Mouse (Mus musculus): ENCODE data around the gene H1foo.

The H1foo gene

GRCm38 (mm10) chr6:115960322-115960721, 15.6 kb downstream of the H1foo start:
- in situ Hi-C loops (cut with MboI, MseI), result no loop called here

- in situ Hi-C loops (cut with MboI, MseI), result no loop called here
These were observed 17.0 kb downstream of the H1foo start for GRCm38 (mm10) chr6:115961743-115962142.

- in situ Hi-C loops (cut with MboI, MseI), result no loop called here
These were observed 17.8 kb downstream of the H1foo start for GRCm38 (mm10) chr6:115962439-115963085.

DNA sequence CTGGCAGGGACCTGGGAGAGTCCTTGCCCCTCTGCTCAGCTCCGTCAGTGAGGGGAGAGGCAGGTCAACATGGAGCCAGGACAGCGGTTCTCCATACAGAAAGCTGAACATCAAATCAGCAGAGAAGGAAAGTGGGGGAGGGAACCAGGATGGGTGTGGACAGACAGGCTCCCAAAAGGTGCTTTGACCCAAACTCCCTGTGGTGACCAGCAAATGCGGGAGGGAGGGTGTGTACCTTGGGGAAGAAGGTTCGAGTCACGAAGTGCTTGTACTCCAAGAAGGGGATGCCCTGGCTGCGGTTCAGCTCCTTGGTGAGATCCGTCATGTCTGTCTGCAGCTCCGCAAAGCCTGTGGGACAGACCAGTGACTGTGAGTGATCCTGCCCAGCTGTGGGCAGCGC, 18.9 kb downstream of the H1foo start:
- in situ Hi-C loops (cut with MboI, MseI), result no loop called here

- in situ Hi-C loops (cut with MboI, MseI), result loop anchor here in 1 of 2 experiments (5.0 kb wide), 1 partner anchor 59 kb away; no protein-coding TSS in a partner anchor
These were observed 21.7 kb downstream of the H1foo start for GRCm38 (mm10) chr6:115966227-115966966.

DNA sequence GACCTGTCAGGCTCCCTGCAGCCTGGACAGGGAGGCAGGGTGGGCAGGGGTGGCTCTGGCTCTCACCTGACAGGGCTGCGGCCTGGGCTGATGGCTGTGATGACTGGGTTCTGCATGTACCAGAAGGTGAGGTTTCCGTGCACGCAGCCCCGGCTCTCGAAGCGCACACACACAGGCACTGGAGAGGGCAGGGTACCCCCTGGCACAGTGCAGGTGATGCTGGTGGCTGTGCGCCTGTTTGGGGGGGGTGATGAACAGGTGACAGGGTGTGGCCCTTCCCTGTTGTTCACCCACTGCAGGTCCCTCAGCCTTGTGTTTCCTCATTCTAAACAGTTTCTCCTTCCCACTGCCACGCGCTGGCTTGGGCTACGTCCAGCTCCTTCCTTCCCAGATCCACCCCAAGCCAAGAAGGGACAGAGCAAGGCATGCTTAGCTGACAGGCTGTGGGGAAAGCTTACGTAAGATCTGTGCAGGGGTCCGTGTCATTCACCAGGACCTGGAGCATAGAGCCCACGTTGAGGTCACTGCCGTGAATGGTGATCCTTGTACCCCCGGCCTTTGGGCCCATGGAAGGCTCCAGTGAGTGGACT, 22.6 kb downstream of the H1foo start:
- in situ Hi-C loops (cut with MboI, MseI), result loop anchor here in 1 of 2 experiments (5.0 kb wide), 1 partner anchor 60 kb away; no protein-coding TSS in a partner anchor

DNA sequence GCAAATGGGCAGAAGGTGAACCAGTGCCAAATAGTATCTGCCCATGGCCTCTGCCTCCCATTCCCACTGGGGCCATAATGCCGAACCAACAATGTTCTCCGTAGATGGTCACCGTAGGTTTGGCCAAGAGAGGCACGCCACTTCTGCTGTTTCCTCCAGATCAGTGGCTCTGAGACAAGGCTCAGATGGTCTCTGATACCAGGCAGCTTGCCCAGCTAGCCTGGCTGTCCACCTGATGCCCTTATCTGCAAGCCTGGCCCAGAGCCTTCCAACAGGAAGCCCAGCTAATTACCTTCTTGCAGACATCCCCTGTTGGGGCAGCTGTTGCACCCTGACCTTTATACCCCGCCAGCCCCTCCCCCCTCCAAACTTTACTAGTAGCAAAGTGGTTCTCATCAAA, 23.3 kb downstream of the H1foo start:
- in situ Hi-C loops (cut with MboI, MseI), result loop anchor here in 1 of 2 experiments (5.0 kb wide), 1 partner anchor 61 kb away; no protein-coding TSS in a partner anchor

DNA sequence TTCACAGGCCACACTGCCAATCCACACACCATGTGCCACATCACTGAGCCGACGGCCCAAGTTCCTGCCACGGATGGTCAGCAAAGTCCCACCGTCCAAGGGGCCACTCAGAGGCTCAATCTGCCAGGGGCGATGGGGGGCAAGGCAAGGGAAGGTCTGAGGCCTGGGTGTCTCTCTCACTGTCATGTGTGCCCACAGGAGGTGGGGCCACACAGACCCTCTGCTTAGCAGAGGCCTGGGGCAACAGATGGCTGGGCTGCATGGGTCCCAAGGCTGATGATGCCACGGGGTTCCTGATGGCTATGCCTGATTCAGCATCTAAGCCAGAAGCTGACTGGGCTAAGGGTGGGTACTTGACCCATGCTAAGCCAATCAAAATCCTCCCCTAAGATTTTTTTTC, 24.0 kb downstream of the H1foo start:
- in situ Hi-C loops (cut with MboI, MseI), result loop anchor here in 1 of 2 experiments (5.0 kb wide), 1 partner anchor 61 kb away; no protein-coding TSS in a partner anchor

- in situ Hi-C loops (cut with MboI, MseI), result loop anchor here in 1 of 2 experiments (5.0 kb wide), 1 partner anchor 62 kb away; no protein-coding TSS in a partner anchor
These were observed 24.4 kb downstream of the H1foo start for GRCm38 (mm10) chr6:115969103-115969502.

DNA sequence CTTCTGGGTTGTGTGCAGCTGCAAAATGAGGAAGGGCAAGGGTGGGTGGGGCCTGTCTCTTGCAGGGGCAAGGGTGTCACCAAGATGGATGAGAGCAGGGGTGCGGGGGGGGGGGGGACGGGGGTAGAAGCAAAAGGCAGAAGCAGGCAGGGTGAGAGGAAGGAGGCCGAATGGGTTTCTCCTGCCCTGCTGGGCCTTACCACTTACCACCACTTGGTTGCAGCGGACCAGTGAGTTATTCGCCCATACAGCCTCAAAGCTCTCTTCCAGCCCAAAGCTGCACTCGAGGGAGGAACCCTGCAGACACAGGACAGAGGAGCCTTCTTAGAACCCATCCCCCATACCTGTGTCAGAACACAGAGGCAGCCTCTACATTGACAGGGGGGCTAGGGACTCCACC, 25.2 kb downstream of the H1foo start:
- in situ Hi-C loops (cut with MboI, MseI), result loop anchor here in 1 of 2 experiments (5.0 kb wide), 1 partner anchor 63 kb away; no protein-coding TSS in a partner anchor

DNA sequence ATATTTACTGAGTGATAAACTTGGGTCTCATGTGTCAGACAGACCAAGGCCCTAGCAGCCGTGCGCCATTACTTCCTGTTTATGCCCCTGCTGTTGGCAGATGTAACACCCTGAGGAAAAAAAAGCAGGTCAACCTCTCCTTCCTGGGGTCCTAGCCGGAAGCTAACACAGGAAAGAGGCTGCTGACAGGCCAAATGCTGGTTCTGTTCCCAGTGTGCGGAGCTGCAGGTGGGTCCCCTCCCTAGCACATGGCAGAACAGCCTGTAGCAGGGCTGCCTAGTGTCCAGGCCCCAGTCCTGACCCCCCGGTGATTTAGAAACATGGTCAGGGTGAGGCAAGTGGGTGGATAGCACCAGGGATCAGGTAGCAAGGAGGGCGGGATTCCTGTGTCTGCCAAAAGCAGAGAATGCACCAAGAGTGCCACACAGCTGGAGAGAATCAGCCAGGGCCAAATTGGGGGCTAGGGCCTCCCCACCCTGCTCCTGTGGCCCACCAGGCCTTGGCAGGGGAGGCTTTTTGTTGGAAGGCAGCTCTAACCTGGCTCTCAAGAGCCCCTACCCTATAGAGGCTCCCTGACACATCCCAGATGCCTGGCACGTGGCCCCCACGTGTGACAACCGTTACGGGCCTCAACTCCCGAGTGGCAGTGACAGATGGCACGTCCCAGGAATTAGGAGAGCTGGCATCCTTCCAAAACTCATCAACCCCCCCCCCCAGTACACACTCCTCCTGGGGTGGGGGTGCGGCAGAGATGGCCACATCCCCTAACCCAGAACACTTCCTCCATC, 26.7 kb downstream of the H1foo start:
- in situ Hi-C loops (cut with MboI, MseI), result no loop called here

DNA sequence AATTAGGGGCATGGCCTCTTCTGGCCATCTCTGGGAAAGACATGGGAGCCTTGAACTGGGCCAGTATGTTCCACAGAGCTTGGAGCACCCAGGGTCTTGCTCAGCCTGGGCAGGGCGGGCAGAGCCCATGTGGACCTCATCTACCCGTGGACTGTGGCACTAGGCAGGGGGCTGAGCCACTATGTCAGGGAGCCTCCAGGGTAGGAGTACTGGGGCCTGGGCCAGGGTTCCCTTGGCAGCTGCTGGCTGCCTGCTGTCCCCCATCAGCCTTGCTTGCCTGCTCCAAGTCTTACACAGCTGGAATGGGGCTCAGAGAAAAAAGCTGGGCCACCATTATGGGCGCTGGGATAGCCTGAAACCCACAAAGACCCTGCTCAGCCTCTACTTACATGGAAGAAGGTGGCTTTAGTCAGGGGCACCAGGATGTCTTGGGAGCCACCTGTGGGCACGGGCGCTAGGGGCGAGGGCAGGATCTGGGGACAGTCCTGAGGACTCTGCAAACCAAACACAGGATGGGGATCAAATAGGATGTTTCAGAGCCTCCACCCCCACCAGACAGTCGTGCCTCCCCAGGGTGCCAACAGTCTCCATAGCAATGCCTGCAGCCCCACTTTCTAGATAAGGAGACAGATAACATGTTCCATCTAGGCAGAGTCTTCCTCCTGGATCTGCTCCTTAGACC, 27.5 kb downstream of the H1foo start:
- in situ Hi-C loops (cut with MboI, MseI), result no loop called here

- in situ Hi-C loops (cut with MboI, MseI), result no loop called here
These were observed 28.6 kb downstream of the H1foo start for GRCm38 (mm10) chr6:115973139-115973875.

DNA sequence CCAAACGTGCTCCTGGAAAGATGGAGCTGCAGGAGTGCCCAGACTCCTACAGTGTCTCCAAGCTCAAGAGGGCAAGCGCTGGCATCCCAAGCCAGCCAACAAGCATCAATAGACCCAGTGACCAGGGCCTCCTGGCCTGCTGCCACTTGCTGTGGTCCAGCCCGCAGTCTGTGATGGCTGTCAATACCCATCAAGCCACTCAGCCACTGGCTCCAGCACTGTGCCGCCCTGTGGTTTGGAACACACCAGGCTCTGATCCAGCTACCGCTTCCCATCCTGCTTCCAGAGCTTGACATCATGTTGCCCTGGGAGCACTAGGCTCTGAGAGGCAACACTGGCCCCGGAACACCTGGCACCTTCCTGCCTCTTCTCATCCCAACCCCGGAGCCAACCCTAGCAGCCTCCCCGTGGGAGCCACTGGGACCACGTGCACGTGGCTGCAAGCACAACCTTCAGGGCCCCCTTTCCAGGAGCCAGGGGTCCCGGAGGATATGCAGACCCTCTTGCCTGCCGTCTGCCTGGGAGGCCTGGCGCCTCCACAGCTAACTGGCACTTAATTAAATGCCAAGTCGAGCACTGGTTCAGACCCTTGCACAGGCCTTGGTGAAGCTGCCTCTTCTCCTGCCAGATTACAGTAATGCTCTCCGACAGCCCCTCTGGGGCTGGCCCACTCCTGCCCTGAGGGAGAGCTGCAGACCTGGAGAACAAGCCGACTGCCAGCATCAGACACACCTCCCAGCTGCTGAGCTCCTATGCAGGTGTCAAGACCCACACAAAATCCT, 29.3 kb downstream of the H1foo start:
- in situ Hi-C loops (cut with MboI, MseI), result no loop called here

DNA sequence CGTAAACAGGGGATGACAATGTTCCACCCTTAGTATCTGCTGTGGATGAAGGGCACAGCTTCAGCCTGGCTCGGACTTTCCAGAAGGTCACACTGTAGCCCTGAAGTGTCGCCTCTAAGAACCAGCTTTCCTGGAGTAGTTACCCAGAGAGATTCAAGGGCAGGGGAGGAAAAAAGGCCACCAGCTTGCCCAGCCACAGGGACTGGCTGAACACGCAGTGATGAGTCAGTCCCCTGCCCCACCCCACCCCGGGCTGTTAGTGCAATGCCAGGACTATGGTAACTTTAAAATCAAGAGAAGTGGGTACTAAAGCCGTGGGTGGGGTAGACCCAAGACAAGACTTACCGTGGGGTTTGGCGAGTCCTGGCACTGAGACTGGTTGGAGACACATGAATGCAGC, 30.9 kb downstream of the H1foo start:
- in situ Hi-C loops (cut with MboI, MseI), result no loop called here

DNA sequence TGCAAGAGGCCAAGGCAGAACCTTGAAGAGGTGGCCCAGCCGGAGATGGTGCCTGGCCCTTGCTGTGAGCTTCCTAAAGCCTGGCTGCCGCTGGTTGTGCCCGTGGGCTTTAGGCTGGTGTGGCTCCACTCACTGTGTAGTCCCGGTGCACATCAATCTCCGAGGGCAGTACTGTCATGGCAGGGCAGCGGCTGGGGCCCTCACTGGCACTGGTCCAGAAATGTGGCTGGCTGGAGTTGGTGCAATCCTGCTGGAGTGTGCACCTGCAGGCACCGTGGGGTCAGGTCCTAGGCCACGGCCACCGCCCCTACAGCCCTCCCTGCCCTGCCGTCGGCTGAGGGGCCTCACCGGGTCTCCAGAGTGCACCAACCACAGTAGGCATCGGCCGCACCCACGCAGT, 33.1 kb downstream of the H1foo start:
- in situ Hi-C loops (cut with MboI, MseI), result no loop called here

DNA sequence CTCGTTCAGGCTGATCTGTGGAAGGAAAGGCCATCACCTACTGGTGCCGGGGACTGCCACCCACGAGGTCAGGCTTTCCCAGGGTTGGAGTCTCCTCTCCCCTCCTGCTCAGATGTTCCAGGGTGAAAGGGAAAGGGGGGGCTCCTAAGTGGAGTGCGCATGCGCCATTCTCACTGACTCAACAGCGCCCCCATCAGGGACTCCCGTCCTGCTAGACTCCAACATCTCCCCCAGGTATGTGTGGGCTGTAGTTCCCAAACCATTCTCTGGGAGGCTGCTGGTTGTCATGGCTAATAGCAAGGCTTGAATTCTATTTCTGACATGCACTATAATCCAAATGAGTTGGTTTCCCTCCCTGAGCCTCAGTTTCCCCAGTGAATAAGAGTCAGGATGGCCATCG, 33.9 kb downstream of the H1foo start:
- in situ Hi-C loops (cut with MboI, MseI), result no loop called here

GRCm38 (mm10) chr6:115982889-115983288, 38.2 kb downstream of the H1foo start:
- in situ Hi-C loops (cut with MboI, MseI), result no loop called here

GRCm38 (mm10) chr6:115983306-115984038, 38.7 kb downstream of the H1foo start:
- in situ Hi-C loops (cut with MboI, MseI), result no loop called here

All from T-helper 17 cell (primary cell).